9 mouse cellular contexts compared by ENCODE assay signal in genomic region chr4:155580420-155580819, GRCm38 (mm10). TPM values are rescaled to one million over a fixed set of nuclear protein-coding genes. Genes with fewer than 3 reads are reported as not detected.
DNase-seq lines count a peak whose midpoint lies in the region; ATAC-seq and TF ChIP-seq lines count a peak whose summit lies in the region.
"Had no signal": no experiment of that assay in that cellular context is flagged by ENCODE, and none has a peak within 500 bp of the region (broad histone marks: within the 10 kb centered on the region; RNA-seq: fewer than 3 reads in every experiment).

No protein-coding gene starts in this region.

- H3K27me3 ChIP-seq in heart, postnatal 0 days (ENCODE audit: control insufficient read depth, insufficient read depth, low read length), result no peaks in the 10 kb centered on the region
- H3K27me3 ChIP-seq: embryonic facial prominence, embryonic 13.5 days had no signal

- no peak overlapping the region for H3K4me2 ChIP-seq in heart, postnatal 0 days (ENCODE audit: low read depth, low read length)
- H3K4me2 ChIP-seq: embryonic facial prominence, embryonic 13.5 days had no signal

- DNase-seq in heart, postnatal 0 days (ENCODE audit: low spot score), result peak; percentile 31
- no peak for DNase-seq in heart, postnatal 25 days (ENCODE audit: low spot score)
- peak; percentile 48 for DNase-seq in urinary bladder, postnatal 25 days (ENCODE audit: low spot score)
- DNase-seq in urinary bladder, adult 18-20 months (ENCODE audit: low spot score in 2 of 2), result no peak
- peak; percentile 75 for DNase-seq in embryo, embryonic 10.5 days (ENCODE audit: low spot score)
- peak; percentile 20 to 56 for DNase-seq in layer of hippocampus, postnatal 36 days
- peak; percentile 69 for DNase-seq in retina, postnatal 1 day
- no peak for DNase-seq in ovary, postnatal 10 days (ENCODE audit: low spot score)

- intact Hi-C loops in heart, postnatal 25 days (cut with DNase I), result loop anchor here (2.0 kb wide), 1 partner anchor 100 kb away; no protein-coding TSS in a partner anchor

- H3K4me3 ChIP-seq in heart, postnatal 0 days (ENCODE audit: low read depth, low read length), result no peak overlapping the region
- H3K4me3 ChIP-seq: embryonic facial prominence, embryonic 13.5 days had no signal

- no peak overlapping the region for H3K27ac ChIP-seq in heart, postnatal 0 days (ENCODE audit: low read depth)
- H3K27ac ChIP-seq: embryonic facial prominence, embryonic 13.5 days had no signal

- no peak for ATAC-seq in heart, postnatal 0 days (ENCODE audit: insufficient read depth, low read depth)

- no peaks in the 10 kb centered on the region for H3K4me1 ChIP-seq in heart, postnatal 0 days (ENCODE audit: control insufficient read depth, insufficient read depth)
- H3K4me1 ChIP-seq: embryonic facial prominence, embryonic 13.5 days had no signal

- TF ChIP-seq EP300 in heart, postnatal 0 days (IDR thresholded peaks at IDR 0.05; ENCODE audit: low read depth), result no peak

- H3K9me3 ChIP-seq in heart, postnatal 0 days (replicated peaks; ENCODE audit: control insufficient read depth, low read length), result no peaks in the 10 kb centered on the region
- H3K9me3 ChIP-seq: embryonic facial prominence, embryonic 13.5 days had no signal

- H3K36me3 ChIP-seq in heart, postnatal 0 days (replicated peaks; ENCODE audit: control insufficient read depth, insufficient read depth, low read length), result peaks cover 60% of the 10 kb centered on the region

- TF ChIP-seq CTCF in heart, postnatal 0 days (IDR thresholded peaks at IDR 0.05; ENCODE audit: low read depth), result peak; percentile 82

- H3K9ac ChIP-seq in heart, postnatal 0 days (replicated peaks; ENCODE audit: low read depth, low read length), result no peak overlapping the region
- H3K9ac ChIP-seq: embryonic facial prominence, embryonic 13.5 days had no signal

- 29% methylated on average over 1 of the region's 1 CpGs for WGBS in heart, postnatal 0 days

RNA-seq across cellular contexts. Expression of gene Nadk, which starts 18.2 kb away (rescaled TPM):
- 48.0 and 52.7 TPM in 2 replicates for total RNA-seq in heart, postnatal 0 days (2014; rRNA removed; ENCODE audit: low replicate concordance)
- polyA plus RNA-seq in heart, postnatal 0 days (2015; fragmentation: Nextera tagmentation; extraction: Ambion mirVana), result 36.0 and 37.4 TPM in 2 replicates
- total RNA-seq in heart, postnatal 25 days (2021), result 10 to 100 TPM; 36.6 to 37.3 TPM
- 10 to 100 TPM; 65.8 to 71.5 TPM for total RNA-seq in layer of hippocampus, postnatal 36 days (2021)

RNA-seq across cellular contexts. Expression of gene Slc35e2, which starts 20.8 kb away (rescaled TPM):
- 11.8 and 14.4 TPM in 2 replicates for total RNA-seq in heart, postnatal 0 days (2014; rRNA removed; ENCODE audit: low replicate concordance)
- polyA plus RNA-seq in heart, postnatal 0 days (2015; fragmentation: Nextera tagmentation; extraction: Ambion mirVana), result 3.6 and 4.4 TPM in 2 replicates
- total RNA-seq in heart, postnatal 25 days (2021), result 1 to 10 TPM; 7.8 to 7.9 TPM
- total RNA-seq in layer of hippocampus, postnatal 36 days (2021), result 10 to 100 TPM; 40.1 to 41.0 TPM

RNA-seq across cellular contexts. Expression of gene Cdk11b, which starts 44.2 kb away (rescaled TPM):
- 8.7 and 15.3 TPM in 2 replicates for total RNA-seq in heart, postnatal 0 days (2014; rRNA removed; ENCODE audit: low replicate concordance)
- polyA plus RNA-seq in heart, postnatal 0 days (2015; fragmentation: Nextera tagmentation; extraction: Ambion mirVana), result 36.8 TPM in 2 replicates
- total RNA-seq in heart, postnatal 25 days (2021), result 10 to 100 TPM; 29.2 to 30.3 TPM
- total RNA-seq in layer of hippocampus, postnatal 36 days (2021), result 10 to 100 TPM; 43.6 to 46.8 TPM

Comparison
In these comparisons a context has a peak if more than half of its experiments do, and no peak if none do; other contexts are left out.
1. DNase-seq: peak in heart, postnatal 0 days (single experiment), urinary bladder, postnatal 25 days (single experiment), embryo, embryonic 10.5 days (single experiment), layer of hippocampus, postnatal 36 days (2 of 2) and retina, postnatal 1 day (single experiment); none in heart, postnatal 25 days (single experiment), urinary bladder, adult 18-20 months (0 of 2) and ovary, postnatal 10 days (single experiment).